Mouse (Mus musculus): ENCODE data around the gene Iqgap2.
A peak's percentile ranks its signal among the peaks of the same experiment; 100 is the strongest.

Iqgap2 gene

DNA sequence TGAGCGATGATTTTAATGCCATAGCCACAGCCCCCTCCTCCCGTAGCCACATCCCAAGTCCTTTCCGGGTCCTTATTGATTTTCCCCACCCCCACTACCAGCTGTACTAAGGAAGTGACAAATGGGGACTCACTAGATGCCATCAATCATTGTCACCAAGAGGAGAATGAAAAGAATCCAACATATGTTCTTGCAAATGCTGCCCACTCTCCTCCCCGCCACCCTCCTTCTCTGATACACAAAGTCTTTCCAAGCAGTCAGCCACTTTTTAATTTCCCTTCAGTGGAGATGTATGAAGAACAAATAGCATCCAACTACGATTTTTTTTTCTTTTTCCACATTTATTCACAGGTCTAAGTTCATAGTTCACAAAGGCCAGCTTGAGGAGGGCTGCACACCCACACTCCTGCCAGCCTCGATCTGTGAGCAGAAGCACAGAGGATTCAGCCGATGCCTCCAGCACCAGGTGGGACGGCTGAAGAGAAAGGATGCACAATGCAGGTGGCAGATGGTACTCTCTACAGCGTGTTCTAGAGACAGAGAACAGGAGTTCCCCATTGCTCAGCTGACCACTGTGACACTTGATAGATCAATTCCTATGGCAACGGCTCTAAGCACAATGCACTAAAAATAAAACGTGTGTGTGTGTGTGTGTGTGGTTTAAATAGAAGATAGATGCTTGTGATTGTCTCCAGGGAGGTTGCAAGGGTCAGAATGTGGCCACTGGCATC is 116.6 kb downstream of the Iqgap2 start:
- DNase-seq = no peak

DNA sequence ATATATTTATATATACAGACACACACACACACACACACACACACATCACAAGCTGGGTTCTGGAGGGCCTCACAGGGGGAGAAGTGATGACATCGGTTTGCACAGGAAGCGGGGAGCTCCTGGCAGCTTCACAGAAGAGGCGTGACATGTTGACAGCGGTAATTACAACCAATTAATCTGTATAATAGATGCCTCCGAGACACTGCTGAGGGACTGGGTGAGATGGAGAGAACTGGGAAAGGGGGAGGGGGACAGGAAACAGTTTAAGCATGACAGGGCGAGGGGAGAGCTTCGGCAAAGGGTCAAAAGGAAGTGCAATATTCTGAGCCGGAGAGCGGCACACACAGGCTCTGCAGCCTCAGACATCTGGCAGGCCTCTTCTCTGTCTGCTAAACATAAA is 126.7 kb downstream of the Iqgap2 start:
- no peak for DNase-seq

DNA sequence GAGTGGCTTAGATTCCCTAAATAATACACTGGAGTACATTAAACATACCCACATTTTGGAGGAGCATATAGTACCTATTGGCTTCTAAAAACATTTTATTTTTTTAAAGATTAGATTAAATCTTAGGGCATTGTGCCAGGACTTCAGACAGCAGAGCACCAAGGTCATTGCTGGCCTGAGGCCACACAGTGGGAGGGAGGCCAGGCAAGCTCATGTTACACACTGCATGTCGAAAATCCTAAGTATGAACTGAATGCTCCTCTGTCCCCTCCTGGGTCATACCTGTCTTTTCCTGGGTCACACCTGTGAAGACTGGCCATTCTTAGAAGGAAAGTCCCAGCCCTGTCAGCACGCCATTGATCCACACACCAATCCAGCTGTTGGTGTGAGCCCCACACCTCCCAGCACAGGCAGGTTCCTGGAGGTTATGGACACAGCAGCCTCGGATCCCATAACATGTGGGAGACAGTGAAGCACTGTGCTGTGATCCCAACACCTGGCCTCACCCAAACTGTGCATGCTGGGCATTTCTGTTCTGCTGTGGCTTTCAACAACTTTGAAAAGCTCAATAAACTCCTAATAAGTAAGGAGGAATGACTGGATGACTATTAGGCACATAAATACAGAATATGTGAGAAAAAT is 127.7 kb downstream of the Iqgap2 start:
- no peak for DNase-seq

DNA sequence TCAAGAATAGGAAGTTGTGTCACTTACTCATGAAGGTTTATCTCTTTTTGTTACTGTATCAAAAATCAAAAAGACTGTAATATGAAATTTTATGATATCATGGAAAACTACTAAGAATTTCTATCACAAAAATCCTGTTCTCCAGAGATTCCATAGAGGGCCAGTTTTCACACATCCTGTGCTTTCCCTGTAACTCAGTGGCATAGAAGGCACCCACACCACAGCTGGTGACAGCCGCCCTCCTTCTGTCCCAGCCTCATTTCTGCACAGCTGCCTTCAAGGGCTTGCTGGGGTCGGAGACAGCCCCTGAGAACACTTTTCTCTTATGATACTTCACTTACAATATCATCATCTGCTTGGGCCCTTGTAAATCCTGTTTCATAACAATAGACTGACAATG is 131.9 kb downstream of the Iqgap2 start:
- no peak for DNase-seq

DNA sequence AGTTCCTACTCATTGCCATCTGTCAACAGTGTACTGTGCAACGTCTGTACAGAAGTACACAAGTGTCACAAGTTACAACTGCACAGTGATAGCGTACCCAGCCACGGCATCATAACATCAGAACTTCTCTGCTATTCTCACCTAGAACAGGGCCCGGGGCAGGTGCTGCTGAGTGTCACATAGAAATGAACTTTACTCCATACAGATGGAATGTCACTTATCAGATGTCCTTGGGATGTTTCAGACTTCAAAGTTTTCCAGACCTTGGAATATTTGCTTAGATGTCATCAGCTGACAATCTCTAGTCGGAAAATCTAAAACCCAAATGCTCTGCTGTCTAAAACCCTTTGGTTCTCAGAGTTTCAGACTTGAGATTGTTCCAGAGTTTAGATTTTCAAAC is 137.4 kb downstream of the Iqgap2 start:
- no peak for DNase-seq

DNA sequence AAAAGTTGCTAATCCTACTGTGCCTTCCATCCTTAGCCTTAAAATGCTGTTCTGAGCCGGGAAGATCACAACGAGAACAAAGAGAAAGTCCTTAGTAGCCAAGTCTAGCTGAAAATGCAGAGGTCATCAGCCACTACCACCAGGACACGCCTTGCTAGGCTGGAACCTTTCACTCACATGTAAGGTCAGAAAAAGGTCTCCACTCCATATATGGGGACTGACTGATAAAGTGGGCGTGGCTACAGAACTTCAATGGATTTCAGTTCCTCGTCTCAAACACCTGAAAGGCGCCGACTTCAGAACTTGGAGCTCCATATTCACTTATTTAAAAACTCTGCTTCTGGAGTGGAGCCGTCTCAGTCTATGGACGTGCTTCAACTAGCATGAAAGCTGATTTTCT is 139.3 kb downstream of the Iqgap2 start:
- DNase-seq = no peak

DNA sequence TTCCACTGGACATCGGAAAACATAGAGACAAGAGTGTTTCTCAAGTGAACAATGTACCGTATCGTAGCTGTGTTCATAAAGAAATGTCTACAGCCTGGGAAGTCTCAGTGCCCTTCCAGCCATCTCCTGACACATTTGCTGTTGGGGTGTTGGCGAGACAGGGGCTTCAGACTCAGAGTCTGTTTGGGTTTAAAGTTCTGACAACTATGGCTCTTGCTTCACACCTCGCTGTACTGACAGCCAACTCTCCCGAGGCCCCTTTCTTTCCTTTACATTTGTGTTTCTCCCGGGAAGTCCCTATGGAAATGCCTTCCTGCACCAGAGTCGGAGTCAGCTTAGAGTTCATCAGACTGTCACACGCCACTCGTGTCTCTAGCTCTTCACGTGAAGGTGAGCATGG is 144.2 kb downstream of the Iqgap2 start:
- no peak for DNase-seq

DNA sequence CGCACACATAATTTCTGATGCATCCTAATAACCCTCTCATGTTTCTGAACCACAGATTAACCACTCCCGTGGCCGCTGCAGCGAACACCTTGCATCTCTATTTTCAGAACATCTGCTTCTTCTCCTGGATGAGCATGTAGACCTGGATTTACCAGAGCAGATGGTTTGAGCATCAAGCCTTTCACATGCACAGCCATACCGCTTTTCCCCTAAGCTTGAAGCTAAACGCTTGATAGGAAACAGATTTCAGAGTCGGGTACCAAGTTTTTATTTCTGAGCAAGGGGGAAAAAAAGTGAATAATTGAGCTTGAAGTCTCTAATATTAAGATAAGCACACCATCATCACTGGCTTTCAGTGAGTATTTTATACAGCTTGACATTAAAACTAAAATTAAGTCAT is 144.6 kb downstream of the Iqgap2 start:
- no peak for DNase-seq

DNA sequence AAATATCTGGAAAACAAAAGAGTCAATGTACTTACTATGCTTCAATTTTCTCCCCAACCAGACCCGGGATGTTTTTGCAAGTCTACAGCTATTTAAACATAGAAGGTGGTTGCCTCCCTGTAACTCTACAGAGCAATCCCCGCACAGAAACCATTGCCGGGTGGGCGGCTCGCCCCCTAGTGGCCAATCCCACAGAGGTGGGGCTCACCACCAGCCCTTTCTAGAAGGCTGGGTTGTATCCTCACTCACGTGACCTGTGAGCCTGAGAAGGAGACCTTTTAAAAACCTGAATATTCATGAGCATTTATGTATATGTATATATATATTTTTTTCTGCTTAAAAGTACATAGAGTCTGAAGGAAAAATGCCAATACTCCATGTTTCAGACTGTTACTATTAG is 145.2 kb downstream of the Iqgap2 start:
- peak; percentile 31 for DNase-seq

DNA sequence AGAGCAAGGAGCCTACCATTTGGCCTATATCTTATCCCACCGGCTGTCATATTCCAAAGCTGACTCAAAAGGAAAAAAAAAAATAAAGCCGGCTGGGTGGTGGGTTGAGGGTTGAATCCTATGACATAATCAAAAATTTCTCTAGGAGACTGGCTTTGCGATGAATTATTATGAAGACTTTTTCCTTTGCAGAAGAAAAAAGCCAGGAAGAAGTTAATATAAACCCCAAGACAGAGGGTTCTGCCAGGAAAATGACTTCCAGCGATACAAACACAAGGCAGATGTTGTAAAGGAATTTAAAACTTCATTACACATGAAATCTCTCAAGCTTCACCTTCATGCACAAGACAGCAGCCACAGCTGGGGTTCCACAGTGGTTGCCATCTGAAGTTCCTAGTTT is 146.3 kb downstream of the Iqgap2 start:
- no peak for DNase-seq

DNA sequence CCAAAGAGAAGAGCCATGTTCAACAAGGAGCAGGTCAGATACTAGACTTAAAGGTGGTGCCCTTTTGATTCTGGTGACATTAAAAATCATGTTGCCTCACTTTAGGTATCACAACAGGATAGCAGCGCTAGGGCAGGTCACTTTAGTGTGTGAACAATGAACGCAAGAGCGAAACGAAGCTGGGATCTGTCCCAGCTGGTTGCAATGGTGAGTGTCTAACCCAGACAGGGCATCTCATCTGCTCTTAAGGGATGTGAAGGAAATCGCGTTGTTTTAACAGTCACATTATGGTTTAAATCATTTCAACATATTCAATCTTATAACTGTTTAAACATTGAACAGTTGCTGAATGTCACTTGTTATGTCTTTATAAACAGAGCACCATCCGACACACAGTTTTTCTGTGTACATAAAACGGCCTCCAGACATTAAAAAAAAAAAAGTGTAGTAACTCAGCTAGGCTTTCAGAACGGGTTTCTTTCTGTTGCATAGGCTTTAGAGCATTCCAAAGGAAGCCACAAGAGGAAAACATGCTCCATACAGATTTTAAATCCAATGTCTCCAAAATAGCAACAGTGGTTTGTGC is 148.7 kb downstream of the Iqgap2 start:
- DNase-seq = no peak

DNA sequence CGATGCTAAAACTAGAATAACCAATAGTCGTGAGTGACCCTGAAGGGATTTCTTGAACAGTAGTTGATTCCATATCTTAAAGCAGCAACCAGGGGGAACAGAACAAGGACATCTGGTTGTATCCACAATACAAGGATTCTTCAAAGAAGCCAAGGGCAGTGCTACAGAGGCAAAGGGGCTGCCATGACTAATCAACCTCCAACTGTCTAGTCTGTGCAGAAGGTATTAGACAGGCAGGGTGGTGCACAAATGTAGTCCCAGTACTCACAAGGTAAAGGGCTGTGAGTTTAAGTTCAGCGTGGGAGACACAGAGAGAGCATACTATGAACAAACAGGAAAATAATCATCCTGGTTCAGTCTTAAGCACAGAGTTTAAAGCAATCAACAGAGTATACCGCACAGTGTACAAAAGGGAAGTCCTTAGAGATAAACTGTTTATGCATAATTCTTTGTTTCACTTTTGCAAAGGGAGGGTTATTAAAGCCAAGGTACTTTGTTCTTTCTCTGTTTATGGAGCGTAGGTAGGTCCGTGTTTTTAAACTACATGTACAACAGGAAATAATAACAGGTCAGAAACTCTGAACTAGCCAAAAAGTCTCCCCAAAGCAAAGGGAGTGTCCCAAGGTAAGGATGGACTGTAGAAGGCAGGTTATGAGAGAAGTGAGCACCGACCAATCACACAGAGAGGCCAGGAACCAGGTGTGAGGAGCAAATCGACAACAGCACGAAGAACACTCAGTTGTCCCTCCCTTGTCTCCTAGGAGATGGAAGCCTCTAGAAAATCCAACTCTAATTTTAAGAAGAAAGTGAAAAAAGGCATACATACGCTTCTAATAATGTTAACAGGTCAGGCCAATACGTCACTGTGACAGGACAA is 149.7 kb downstream of the Iqgap2 start:
- no peak for DNase-seq

DNA sequence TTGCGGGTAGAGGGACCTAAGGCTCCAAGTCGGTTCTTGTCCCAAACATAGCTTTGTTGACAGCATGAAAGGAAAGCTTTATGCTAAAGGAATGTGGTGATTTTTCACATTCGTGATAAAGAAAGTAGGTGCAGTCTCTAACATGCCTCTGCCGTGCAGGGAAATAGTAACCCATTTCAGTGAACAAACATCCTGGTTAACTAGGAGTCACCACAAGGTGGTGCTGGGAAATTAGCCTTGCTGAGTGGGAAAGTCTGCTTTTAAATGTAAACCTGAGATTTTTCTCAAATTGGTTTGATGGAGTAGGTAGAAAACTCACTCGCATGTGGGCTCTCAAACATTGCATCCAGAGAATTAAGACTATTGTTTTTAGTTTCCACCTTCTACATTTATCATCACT is 152.1 kb downstream of the Iqgap2 start:
- DNase-seq = peak; percentile 17

DNA sequence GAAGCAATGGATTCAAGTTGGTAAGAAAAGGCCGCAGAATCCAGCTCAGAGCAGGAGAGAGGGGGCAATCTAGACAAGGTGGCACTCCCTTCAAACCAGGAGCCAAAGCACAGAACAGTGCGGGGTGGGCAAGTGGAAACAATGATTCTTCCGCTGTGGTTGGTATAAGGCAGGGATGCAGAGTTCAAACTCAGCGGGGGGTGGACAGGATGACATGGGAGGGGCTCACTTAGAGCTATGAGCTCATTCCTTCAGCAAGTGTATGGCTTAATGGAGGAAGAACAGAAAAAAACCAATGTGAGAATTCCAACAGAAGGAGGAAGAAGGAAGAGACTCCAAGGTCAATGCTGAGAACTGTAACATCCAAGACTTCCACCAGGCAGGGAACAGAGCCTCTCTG is 161.2 kb downstream of the Iqgap2 start:
- DNase-seq = no peak

DNA sequence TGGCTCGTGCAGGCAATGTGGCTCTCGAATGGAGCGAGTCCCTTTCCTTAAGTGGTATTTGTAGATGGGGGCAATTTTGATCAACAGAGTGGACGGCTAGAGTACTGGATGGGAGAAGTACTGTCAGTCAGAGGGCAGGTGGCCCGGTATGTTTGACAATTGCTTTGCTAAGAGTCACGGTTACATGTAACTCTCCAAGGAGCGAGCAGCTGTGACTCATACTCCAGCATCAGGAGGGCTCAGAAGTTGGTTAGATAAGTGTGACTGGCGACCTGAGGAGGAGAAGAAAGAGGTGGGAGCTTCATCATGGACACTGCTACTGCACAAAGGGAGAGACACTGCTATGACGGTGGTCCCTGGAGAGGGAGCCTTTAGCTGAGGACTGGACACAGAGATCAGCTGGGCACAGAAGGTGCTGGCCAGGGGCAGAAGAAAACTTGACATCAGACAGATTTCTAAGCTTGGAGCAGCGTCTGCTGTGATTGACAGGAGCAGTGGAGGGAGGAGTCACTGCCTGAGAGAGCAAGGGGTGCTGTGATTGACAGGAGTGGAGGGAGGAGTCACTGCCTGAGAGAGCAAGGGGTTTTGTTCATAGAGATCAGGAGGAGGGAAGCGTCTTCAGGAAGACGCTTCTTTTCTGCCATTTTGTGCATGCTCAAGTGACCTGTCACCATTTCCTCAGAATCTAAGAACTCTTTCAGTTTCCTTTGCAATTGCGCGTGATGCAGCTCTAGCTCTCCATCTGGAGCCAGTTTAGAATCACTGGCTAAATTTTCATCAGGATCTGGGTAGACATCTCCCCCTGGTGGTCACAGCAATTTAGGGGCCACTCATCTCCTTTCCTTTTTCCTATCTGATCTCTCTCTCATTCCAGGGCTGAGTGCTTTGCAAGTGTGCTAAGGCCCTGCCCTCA is 172.1 kb downstream of the Iqgap2 start:
- peak; percentile 75 for DNase-seq

DNA sequence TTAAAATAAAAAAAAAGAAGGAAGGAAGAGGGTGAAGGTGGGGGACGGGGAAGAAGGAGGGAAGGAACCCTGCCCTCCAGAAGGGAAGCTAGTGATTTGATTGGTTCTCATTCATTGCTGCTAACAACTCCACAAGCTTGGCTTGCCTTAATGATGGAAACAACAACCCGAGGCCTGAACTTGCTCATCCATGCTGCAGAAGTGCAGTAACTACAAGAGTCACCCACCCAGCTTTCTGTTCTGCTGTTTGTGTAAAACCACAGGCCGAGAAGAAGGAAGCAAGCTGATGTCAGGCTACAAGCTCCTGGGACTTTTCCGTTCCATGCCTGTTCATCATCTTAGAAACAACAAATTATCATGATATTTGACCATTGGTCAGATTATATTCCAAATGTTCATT is 176.4 kb downstream of the Iqgap2 start:
- no peak for DNase-seq

DNA sequence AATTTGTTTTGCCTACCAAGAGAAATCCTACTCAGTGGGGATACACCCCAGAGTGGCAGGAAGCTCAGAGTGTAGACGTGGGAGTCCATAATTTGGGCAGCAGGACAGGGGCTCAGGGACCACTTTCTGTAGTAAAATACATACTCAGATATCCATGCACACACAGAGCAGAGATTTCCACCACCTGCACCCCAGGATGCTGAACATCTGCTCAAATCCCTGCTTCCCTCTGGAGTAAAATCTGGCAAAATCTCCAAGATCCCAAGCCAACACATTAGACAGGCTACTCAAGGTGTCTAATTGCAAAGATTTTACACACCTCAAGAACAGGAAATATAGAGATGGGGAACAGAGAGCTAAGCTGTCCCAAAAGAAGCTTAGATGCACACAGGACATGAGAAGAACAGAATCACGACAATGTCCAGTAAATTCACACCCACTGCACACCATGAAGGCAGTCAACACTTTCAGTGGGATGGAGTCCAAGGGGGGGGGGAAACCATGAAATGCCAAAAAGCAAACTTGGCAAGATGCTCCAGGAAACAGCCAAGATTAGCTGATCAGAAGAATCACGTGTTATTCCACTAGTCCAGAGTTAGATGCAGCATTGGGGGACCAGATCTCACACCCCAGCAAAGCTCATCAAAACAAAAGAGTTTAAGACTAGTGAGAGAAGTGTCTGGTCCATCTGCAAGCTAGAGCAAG is 177.3 kb downstream of the Iqgap2 start:
- DNase-seq = no peak

DNA sequence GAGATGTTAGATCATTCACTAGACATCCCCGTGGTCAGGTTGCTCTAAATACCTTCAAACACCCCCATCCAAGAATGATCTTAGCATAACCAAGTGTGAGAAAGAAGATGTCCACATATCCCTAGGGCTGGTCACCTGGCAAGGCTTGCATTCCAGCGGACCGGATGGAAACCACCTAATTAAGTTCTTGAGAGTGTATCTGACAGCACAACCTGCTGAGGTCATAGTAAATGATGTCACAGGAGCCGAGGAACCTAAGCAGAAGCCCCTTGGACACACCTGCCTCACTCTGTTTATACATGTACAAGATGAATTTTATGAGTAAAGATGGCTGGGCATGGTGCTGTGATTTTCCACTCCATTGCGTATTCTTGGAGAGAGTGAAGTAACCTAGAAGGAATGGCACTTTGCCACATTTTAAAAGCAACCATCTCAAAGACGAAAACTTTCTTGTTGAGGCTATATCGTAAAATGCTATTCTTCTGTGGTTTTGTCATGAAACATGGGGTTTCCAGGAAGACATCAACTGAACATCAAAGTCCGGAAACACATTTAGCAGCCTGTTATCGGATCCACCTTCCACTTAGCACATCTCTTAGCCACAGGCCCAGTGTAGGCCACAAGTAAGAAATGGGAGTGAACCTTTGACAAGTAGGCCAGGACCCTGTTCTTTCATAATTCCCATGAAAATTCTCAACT is 179.0 kb downstream of the Iqgap2 start:
- DNase-seq = no peak

DNA sequence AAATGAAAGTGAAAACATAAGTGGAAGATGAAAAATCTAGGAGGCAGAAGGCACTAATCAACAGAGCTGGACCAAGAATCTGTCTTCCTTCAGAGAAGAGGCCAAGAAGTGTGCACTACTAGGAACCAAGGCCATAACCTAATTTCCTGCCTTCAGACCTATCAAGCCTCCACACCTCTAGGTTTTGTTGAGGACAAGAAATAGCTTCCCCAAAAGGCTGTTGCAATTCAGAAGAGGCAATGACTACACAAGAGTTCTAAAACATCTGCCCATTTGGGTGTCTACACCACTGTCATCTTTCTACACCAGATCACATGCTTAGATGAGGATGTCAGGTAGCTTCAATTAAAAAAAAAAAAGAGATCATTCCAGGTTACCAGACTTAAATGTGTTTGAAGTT is 179.7 kb downstream of the Iqgap2 start:
- DNase-seq = no peak

DNA sequence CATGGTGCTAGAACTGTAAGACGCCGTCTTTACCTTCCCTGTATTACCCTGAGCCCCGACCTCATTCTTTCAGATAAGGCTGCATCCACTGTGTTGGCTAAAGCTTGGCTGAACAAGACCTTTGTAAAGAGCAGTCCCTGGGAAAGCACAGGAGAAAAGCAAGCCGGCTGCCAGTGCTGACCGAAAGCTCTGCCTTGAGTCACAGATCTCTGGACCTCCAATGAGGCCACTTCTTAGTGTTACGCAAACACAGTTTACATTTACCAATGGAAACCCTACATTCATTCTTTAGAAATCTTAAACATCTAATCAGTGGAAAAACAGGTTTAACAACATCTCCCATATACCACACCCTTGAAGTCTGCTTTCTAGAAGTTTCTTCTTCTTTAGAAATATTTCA is 186.1 kb downstream of the Iqgap2 start:
- DNase-seq = no peak

DNA sequence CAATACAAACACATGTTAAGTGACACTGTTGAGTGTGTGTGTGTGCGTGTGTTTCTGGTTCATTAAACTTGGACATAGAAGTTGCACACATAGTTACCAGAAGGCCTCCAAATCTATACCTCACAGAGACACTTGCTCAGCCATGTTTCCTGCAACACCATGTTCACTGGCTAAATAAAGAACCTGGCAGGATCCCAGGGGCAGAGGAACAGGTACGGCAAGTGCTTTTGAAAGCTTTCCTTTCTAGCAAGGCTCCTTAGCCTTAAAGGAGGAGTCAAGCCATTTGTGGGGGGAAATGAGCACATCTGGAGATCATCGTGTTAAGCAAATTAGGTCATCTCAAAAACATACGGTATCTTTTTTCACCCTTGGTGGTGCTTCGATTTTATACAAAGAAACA is 188.3 kb downstream of the Iqgap2 start:
- DNase-seq = no peak

Data from right cerebral cortex, postnatal 25 days (tissue).